Mouse (Mus musculus) liver, adult 2 months (tissue): ENCODE measurements around the gene Ccnd1. TPM values are rescaled to one million over a fixed set of nuclear protein-coding genes. Genes with fewer than 3 reads are reported as not detected.

Source experiments
- DNase-seq: peaks from one replicate; pipeline ENCODE4 v3.0.0-alpha.2; 2011; ENCODE audit warnings: low read depth, low spot score; ENCODE audit errors: extremely low read depth
- H3K27ac ChIP-seq: fragments of 200-500 bp; replicated peaks from 2 replicates; pipeline ENCODE4 v1.5.1; 2012; ENCODE audit warnings: low read depth, mild to moderate bottlenecking, control low read depth, inconsistent platforms, low read length; ENCODE audit not compliant: insufficient read depth
- H3K27me3 ChIP-seq: fragments of 200-500 bp; 2 replicates; pipeline ENCODE4 v1.6.1; 2012; ENCODE audit warnings: mild to moderate bottlenecking, moderate library complexity, low read length, inconsistent platforms; ENCODE audit not compliant: control insufficient read depth, insufficient read depth
- H3K36me3 ChIP-seq: fragments of 200-500 bp; 2 replicates; pipeline ENCODE4 v1.6.1; 2012; ENCODE audit warnings: low read length, inconsistent platforms; ENCODE audit not compliant: control insufficient read depth, insufficient read depth
- H3K4me1 ChIP-seq: fragments of 200-500 bp; 2 replicates; pipeline ENCODE4 v1.6.1; 2011; ENCODE audit warnings: low read length; ENCODE audit not compliant: control insufficient read depth, insufficient read depth
- H3K4me3 ChIP-seq: fragments of 200-500 bp; 2 replicates; pipeline ENCODE4 v1.5.1; 2011; ENCODE audit warnings: low read depth, mild to moderate bottlenecking, control low read depth, low read length, moderate library complexity; ENCODE audit not compliant: insufficient read depth
- H3K79me2 ChIP-seq: fragments of 200-500 bp; 2 replicates; pipeline ENCODE4 v1.6.1; 2012; ENCODE audit warnings: inconsistent platforms, mild to moderate bottlenecking, low read length, moderate library complexity; ENCODE audit not compliant: control insufficient read depth, insufficient read depth
- H3K9ac ChIP-seq: fragments of 200-500 bp; 2 replicates; pipeline ENCODE4 v1.6.1; 2012; ENCODE audit warnings: low read depth, mild to moderate bottlenecking, control low read depth, inconsistent platforms, low read length
- CTCF ChIP-seq: fragments of 200-500 bp; IDR thresholded peaks from 2 replicates; pipeline ENCODE4 v1.5.1; 2011; ENCODE audit warnings: low read depth, low read length, control low read depth
- POLR2A ChIP-seq: fragments of 200-500 bp; IDR thresholded peaks from 2 replicates; pipeline ENCODE4 v1.6.1; 2011; ENCODE audit warnings: low read length, control low read depth; ENCODE audit not compliant: insufficient read depth; ENCODE audit errors: extremely low read depth
- WGBS: fragments of 180-500 bp; shearing (Covaris S2); methylation state at CpG from one replicate; pipeline ENCODE4 v1.1.7; 2018; 5-methylcytosine and 5-hydroxymethylcytosine counted together
- polyA plus RNA-seq: library from polyadenylated mRNA; depleted of rRNA; stranded (reverse); fragments of >200 nt; gene quantifications from 2 replicates; pipeline ENCODE4 v1.2.3, GENCODE M21; 2012
- total RNA-seq: library from RNA; depleted of rRNA; stranded (reverse); fragments of >200 nt; gene quantifications from 2 replicates; pipeline ENCODE4 v1.2.3, GENCODE M21; 2014

Ccnd1 gene
- total and polyA plus RNA-seq, 2 experiments: 42.5 to 55.0 TPM

GRCm38 (mm10) chr7:144964316-144964715, 24.6 kb upstream of the Ccnd1 start:
- Histone ChIP-seq H3K79me2 (no peaks in the 10 kb centered on the region), H3K36me3 (no peaks in the 10 kb centered on the region), H3K4me3 (no peak overlapping the region), H3K4me1 (no peaks in the 10 kb centered on the region), H3K9ac (no peak overlapping the region), H3K27ac (no peak overlapping the region), H3K27me3 (no peaks in the 10 kb centered on the region)
- WGBS: 93% methylated on average over 4 of the region's 4 CpGs
- no peak for TF ChIP-seq POLR2A
- no peak for TF ChIP-seq CTCF
- no peak for DNase-seq

GRCm38 (mm10) chr7:144963911-144964310, 24.2 kb upstream of the Ccnd1 start:
- no peak for TF ChIP-seq CTCF
- TF ChIP-seq POLR2A: no peak
- no peak overlapping the region for H3K4me3 ChIP-seq
- no peaks in the 10 kb centered on the region for H3K27me3 ChIP-seq
- no peaks in the 10 kb centered on the region for H3K36me3 ChIP-seq
- DNase-seq: no peak
- no peak overlapping the region for H3K27ac ChIP-seq
- no peak overlapping the region for H3K9ac ChIP-seq
- 90% methylated on average over 1 of the region's 1 CpGs for WGBS
- no peaks in the 10 kb centered on the region for H3K79me2 ChIP-seq
- H3K4me1 ChIP-seq: no peaks in the 10 kb centered on the region

GRCm38 (mm10) chr7:144958509-144959395, 19.0 kb upstream of the Ccnd1 start:
- Histone ChIP-seq H3K36me3 (no peaks in the 10 kb centered on the region), H3K9ac (no peak overlapping the region), H3K27me3 (no peaks in the 10 kb centered on the region), H3K4me1 (no peaks in the 10 kb centered on the region), H3K27ac (no peak overlapping the region), H3K79me2 (no peaks in the 10 kb centered on the region), H3K4me3 (no peak overlapping the region)
- 79% methylated on average over 12 of the region's 12 CpGs for WGBS
- no peak for DNase-seq
- no peak for TF ChIP-seq CTCF
- no peak for TF ChIP-seq POLR2A

GRCm38 (mm10) chr7:144943254-144943653, 3.5 kb upstream of the Ccnd1 start:
- no peaks in the 10 kb centered on the region for H3K27me3 ChIP-seq
- peak; percentile 65 for DNase-seq
- H3K79me2 ChIP-seq: no peaks in the 10 kb centered on the region
- peak overlapping the region; percentile 48 for H3K9ac ChIP-seq
- H3K4me3 ChIP-seq: peak overlapping the region; percentile 40; the same call in 1 of the 2 replicates
- no peaks in the 10 kb centered on the region for H3K36me3 ChIP-seq
- TF ChIP-seq CTCF (peak; percentile 37), POLR2A (no peak)
- WGBS: under 1% methylated on average over 43 of the region's 45 CpGs
- H3K27ac ChIP-seq: no peak overlapping the region
- H3K4me1 ChIP-seq: peaks cover 17% of the 10 kb centered on the region

- DNase-seq: no peak
- Histone ChIP-seq H3K27me3 (no peaks in the 10 kb centered on the region), H3K79me2 (no peaks in the 10 kb centered on the region), H3K4me3 (peak overlapping the region; percentile 40; the same call in 1 of the 2 replicates), H3K36me3 (no peaks in the 10 kb centered on the region), H3K4me1 (peaks cover 17% of the 10 kb centered on the region), H3K9ac (peak overlapping the region; percentile 48; the same call in 1 of the 2 replicates), H3K27ac (no peak overlapping the region)
- TF ChIP-seq POLR2A: no peak
- TF ChIP-seq CTCF: no peak
- 6% methylated on average over 20 of the region's 20 CpGs for WGBS
These were observed 3.0 kb upstream of the Ccnd1 start for GRCm38 (mm10) chr7:144942744-144943135.
